Mouse (Mus musculus) megakaryocyte progenitor cell, adult 5-6 weeks (primary cell): ENCODE measurements around the gene Efna1. TPM values are rescaled to one million over a fixed set of nuclear protein-coding genes. Genes with fewer than 3 reads are reported as not detected.

ENCODE experiments used
- ATAC-seq: replicated peaks from 2 replicates; pipeline ENCODE4 v1.8.0; 2016; ENCODE audit warnings: mild to moderate bottlenecking, moderate TSS enrichment, inconsistent platforms; ENCODE audit not compliant: poor library complexity
- total RNA-seq, 2 experiments: library from RNA; stranded (forward) in 1 of 2; stranded (reverse) in 1 of 2; fragments of 157-497, 149-512 nt in 1 of 2; fragments of 200-1000 nt in 1 of 2; gene quantifications; 2 replicates each; pipeline versions ENCODE4 v1.2.3 to v1.2.4; 2015 to 2017

Efna1 gene
- total RNA-seq (2015) (0.62 TPM in 1 of 2 replicates, not detected in the other), total RNA-seq (2017) (0.17 TPM in 1 of 2 replicates, not detected in the other)

DNA sequence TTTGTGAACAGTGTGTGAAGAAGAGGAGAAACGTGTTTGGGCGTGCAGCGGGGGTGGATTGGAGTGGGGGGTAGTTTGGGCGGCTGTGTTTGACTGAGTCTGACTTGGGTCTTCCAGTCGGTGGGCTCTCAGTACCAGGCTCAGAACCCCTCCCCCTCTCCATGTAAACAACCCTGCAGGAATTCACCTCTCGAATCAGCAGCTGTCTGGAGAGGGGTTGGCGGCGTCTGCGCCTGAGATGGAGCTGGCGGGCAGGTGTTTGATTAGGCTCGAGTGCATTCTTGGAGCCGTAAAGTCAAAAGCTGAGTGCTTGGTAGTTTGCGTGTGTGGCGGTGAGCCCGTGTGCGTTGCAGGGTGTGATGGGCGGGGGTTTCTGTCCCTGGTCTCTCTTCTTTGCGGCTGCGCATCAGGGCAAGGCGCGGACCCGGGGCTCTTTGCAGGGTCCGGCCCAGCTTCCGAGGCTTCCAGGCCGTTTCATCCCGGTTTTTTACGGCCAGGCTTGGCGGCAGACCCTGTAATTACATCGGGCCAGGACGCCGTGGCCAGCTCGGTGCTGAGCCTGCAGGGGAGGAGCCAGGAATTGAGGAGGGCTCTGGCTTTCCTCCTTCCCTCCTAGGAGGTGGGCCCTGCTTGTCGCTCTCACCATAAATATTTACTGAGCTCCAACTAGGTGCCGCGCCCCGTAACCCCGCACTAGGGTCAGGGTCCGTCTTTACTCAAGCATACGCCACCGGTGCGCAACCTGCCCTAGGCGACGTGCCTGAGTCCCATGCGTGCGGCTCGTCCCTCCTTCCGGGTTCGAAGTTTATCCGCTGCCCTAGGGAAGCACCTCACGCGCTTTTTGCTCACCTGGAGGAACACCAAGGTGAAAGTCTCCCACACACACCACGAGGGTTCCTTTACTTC lies at the start of gene Efna1:
Gene Efna1 (minus strand): TSS at position 537 of the 906 bp plus-strand sequence.
- no peak for ATAC-seq

DNA sequence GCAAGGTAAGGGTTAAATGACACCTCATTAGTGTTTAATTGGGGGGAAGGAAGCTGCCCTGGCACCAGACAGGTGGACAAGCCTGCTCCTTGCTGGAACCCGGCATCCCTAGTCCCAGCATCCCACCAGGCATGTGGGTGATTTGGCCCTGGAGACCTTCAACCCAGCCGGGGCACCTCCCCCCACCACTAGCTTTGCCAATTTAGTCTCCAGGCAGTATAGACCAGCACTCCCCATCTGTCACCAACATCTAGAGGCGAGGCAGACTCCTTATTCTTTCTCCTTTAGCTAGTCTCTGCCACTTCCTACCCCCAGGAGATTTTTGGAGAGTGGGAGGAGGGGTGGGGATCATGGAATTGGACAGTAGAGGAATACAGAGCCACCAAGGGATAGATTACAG lies 49.4 kb upstream of the Efna1 start:
- no peak for ATAC-seq

DNA sequence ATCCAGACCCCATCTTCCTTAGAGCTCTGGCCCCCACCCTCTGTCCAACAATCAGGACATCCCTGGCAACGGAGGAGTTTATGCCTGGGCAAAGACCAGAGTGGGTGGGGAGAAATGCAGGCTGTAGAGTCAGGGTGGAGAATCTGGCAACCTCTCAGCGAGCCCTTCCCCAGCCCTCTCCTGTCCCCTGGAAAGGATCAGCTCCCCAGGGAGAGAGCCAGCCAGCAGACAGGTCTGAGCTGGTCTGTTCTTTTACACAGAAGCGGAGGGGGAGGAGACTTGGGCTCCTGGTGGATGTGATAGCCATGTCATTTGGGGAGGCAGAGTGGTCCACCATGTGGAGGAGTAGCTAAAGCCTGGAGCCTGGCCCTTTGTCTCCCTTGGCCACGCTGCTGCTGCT lies 47.7 kb upstream of the Efna1 start:
- no peak for ATAC-seq

DNA sequence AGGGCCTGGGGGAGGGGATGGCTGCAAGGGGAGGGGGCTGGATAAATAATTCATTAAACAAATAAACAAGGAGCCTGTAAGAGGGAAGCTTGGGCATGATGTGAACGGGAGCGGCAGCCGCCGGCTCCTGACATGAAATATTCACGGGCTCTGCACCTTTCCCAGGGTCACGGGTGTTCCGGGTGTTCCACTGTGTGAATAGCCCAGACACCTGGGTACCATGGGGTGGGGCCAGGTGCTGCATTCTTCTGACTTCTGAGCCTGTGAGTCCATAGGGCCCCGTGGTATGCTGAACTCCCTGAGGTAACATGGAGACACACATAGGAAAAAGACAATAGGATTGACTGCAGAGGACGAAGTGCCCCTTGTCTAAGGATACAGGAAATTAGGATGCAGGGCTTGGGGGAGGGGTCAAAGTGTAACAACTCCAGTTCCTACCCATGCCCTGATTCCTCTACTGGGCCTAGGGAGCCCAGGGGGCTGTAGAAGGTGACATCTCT lies 46.5 kb upstream of the Efna1 start:
- ATAC-seq, result no peak

DNA sequence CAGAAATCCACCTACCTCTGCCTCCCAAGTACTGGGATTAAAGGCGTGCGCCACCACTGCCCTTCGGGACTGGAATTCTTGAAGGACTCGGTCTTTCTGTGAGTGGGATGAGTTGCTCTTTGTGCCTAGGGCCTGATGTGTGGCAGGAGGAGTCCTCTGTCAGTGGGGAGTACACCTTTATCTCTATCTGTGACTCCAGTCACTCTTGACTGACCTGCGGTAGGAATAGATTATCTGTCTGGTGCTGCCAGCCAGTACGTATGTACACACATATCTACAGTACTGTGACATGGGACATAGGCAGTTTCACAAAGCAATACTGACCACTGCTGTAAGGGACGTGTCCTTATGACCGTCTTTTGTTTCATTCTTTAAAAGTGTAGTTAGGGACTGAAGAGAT lies 44.9 kb upstream of the Efna1 start:
- ATAC-seq, result 0 out of 2 replicates have a peak, but pooled peaks have one; percentile 32

DNA sequence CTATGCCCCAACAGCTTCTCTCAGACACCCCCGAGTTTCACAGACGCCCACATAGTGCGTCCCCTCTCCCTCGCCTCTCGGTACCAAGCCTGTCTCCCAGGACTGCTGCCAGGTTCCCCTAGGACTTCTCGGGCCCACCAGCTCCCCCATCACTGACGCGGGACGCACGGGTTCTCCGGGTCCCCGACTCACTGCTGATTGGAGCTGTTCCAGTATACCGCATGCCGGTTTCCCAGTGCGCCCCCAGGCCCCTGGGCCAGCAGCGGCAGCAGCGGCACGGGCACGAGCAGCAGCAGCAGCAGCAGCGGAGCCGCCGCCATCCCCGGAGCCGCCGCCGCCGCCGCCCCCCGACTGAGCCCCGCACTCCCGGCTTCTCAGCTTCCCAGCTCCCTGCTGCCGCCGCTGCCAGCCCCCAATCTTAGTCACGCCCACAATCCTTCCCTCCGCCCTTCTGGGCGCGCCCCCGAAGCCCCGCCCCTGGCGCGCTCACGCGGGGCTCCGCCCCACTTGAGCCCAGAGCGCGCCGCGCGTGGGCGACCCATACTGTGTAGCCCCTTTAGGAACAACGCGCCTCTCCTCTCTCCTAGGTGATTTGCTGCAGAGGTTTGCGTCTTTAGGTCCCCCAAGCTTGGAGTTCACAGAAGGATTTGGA lies 41.7 kb upstream of the Efna1 start, which contains the start of gene Efna3:
Gene Efna3 (minus strand): TSS at position 452 of the 652 bp plus-strand sequence.
- ATAC-seq, result peak; percentile 52

DNA sequence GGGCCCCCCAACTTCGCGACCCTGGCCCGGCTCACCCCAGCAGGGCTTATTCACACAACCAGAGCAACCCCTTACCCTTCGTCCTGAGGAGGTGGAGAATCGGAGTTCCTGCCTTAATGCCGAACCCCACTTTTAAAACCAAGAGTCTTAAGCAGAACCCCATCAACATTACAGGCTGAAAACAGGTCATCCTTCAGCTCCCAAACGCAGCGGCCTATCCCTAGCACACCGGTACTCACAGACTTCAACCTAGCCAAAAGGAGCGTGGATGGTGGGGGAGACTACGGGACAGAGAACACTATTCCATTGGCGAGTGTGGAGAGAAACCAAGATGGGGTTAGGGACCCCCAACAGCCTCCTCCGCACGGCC lies 41.2 kb upstream of the Efna1 start:
- no peak for ATAC-seq

DNA sequence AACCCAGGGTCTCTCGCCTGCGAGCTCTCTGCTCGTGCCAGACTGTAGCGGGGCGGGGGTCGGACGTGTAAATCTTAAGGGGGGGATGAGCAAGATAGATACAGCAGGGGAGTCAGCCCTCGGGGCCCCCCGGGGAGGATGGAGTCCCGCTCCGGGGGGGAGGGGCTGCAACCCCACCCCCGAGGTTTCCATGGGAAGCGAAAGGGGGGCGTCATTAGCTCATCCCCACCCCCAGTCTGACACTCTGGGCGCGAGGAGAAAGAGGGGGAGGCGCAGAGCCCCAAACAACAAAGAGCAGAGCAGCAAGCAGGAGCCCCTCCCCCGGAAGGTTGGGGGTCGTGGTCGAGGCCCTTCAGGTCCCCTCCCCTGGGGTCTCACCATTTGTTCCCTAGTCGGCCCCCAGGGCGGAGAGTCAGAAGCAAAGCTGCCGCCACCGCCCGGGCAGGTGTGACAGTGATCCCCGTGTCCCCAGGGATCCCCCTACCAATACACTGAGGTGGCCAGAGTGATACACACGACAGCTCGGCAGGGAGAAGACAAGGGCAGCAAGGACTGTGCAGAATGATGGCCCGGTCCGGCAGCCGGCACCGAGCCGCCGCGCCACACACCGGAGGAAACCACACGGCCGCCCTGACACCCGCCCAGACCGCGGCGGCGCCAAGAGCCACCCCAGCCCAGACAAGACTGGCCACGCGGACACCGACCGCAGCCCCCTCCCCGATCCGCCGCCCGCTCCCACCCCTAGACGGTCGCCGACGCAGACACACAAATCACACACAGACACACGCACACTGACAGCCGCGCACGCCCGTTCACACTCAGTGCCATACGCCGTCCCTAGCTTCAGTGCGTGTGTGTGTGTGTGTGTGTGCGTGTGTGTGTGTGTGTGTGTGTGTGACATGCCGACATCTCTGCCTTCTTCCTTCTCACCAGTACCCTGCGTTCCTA lies 40.5 kb upstream of the Efna1 start:
- ATAC-seq, result no peak

DNA sequence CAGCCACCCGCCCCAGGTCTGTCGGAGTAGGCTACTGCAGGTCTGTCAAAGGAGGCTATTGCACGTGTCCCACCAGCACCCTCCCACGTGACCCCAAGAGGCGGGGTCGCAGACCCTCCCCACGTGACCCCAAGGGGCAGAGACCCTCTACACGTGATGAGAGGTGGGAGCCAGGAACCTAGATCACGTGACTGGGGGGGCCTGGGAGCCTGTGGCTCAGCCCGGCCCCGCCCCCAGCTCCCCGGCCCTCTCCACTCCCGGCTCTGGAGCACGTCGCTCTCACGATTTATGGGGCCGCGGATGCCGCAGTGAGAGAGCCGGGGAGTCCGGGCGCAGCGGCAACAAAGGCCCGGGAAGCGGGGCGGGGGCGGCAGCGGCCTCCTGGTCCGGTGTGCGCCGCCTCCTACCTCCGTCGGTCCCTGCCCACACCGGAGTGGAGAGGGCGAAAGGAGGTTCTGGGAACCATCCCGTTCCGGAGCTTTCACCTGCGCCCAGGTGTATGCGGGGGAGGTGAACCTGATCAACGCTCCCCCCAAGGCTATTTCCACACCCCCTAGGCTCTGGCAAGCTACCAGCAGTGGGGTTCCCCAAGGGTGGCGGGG lies 39.7 kb upstream of the Efna1 start:
- no peak for ATAC-seq

DNA sequence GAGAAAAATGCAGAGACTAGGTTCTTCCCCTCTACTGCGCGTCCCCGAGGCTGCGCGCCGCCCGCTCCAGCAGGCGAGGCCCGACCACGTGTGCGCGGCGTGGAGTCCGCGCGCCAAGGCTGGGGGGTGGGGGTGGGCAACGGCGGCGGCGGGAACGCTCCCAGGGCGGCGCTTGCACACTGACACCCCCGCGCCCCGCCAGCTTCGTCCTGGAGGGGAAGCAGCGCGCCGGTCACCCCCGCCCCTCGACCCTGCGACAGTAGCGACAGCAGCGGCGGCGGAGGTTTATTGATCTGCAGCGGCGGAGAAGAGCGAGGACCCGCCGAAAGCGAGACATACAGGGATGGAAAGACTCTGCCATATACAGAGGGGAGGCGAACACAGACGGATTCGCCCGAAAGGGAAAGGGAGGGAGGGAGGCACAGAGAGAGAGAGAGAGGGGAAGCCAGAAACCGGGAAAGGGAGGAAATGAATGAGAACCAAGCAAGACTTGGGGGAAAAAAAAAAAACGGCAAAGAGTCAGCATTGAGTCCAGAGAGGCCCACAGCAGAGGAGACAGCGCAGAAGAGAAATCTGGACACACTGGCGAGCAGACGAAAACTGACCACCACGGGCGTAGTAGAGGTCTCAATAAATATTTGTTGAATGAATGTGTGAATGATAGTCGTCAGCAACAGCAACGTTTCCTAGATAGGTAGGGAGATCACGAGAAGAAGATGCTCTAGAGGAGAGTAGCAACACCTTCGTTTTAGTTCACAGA lies 38.8 kb upstream of the Efna1 start:
- no peak for ATAC-seq

DNA sequence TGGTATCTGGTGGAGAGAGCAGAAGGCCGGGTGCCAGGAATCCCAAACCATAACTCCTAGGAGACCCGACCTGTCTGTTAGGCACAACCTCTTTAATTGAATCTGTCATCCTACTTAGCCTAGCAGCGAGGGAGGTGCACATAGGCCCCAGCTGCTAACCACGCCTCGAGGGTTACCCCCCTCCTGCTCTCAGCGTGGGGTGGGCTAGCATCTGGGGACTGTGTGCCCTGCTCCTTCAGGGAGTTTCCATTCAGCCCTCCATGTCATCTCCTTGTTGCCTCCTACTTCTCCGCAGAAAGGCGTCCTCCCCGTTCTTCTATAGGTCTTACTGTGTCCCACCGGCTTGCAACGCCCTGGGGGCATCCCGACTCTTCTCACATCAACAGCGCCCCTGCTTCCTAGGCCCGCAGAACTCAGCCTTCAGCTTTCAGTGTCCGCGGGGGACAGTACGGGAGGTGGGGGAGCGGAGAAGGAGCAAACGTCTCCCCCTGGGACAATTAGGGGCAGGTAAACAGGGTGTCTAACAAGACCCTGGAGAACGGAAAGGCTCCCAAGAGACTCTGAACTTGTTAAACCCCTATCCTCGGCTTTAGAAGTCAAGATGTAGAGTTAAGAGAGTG lies 38.1 kb upstream of the Efna1 start:
- ATAC-seq, result no peak

DNA sequence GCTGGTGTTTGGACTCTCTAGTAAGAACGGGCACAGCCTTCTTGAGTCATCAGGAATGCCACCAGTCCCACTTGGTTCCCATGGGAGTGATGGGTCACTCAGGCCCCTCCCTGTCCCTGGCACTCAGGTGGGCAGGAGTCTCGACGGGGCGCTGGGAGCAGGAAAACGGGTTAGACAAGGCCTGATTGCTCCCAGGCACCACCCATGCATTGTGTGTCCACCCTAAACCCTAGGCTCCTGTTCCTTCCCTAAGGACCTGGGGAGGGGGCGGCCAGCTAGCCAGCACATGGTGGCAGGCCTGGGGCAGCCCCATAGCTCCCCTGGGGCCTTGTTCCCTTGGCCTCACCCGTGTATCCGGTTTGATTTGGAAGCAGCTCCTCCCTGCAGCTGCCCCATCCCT lies 37.4 kb upstream of the Efna1 start:
- ATAC-seq, result no peak

DNA sequence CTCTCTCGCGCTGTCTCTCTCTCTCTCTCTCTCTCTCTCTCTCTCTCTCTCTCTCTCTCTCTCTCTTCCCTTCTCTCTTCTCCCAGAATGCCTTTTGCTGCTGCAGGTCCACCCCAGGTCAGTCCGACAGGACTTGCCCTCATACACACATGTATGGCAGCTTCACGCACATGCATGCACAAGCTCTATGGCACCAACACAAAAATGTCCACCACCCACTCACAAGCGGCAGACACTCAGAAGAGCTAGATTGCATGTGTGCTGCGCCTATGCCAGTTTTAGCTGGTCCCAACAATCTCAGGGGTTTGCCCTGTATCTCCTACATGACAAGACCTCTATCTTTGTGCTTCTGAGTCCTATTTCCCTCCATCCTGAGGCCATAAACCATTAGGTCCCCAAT lies 36.3 kb upstream of the Efna1 start:
- ATAC-seq, result no peak

DNA sequence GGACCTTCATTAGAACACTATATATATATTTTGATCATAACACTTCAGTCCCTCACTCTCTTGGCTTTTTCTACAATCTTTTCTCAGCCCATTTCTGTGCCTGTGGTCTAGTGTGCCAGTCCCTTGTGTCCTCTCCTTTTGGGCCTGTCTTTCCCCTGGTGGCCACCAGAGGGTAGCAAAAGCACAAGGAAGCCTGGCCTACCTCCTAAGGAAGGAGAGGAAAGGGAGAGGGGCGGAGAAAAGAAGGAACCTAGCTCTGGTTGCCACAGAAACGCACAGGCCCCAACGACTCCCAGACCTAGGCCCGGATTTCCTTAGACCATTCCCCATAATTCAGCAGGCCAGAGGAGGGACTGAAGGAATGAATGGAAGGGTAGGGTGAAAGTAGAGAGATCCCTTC lies 35.9 kb upstream of the Efna1 start:
- peak; percentile 87 for ATAC-seq

DNA sequence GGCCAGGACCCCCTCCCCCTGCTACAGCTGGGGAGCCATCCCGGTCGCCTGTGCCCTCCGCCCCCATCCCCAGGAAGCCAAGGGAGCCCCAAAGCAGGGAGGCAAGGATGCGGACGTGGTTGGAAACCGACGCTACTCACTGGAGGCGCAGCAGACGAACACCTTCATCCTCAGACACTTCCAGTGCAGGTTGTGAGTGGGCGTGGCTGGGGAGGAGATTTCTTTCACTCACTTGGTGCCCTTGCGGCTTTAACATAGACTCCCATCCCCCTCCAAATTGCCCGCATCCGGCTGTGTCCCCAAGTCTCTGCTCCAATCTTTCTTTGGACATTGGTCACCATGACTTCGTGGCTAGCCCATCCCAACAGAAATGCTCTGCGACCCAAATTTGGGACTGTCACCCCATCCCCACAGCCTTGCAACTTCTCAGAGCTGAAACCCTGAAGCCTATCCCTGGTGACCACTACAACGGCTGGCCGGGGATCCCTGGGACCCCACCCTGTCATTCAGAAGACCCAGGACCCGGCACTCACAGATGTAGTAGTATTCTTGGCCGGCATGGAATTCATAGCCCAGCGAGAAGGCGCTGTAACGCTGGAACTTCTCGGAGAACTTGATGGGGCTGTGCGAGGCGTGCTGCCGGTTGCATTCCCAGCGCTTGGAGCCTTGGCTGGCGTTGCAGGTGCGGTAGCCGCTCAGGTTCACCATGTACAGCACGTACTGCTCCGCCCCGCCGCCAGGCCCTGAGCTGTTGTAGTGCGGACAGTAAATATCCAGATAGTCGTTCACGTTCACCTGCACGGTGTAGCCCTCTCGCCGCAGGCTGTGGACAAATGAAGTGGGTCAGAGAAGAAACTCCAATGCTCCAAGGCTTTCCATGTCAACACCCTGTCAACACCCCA lies 35.2 kb upstream of the Efna1 start:
- no peak for ATAC-seq

DNA sequence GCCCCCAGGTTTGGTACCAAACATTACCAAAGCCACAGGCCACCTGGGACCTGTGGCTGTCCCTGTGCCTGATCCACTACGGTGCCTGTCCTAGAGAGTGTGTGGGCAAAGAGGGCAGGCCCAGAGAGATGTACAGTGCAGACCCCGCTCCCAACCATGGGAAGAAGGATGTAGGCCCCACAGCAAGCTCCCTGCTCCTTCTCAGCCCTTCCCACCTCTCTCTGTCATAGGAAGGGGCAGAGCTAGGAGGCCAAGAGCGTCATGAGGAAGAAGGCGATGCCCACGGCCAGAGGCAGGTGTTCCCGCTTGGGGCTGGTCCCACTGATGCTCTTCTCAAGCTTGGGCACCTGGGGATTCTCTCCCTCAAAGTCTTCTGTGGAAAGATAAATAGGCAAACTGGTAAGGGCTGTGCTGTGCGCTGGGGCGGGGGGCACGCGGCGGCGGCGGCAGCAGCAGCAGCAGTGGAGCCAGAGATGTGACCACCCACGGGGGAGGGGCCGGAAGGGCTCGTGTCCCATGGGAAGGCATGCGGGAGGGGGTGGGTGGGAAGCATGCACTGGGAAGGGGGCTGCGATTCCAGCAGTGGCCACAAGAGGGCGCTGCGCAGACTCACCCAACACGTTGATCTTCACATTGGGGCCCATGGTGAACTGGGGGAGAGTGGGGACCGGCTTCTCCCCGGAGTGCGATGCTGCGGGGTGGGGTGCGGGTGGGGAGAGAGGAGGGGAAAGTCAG lies 34.4 kb upstream of the Efna1 start:
- ATAC-seq, result peak; percentile 59

DNA sequence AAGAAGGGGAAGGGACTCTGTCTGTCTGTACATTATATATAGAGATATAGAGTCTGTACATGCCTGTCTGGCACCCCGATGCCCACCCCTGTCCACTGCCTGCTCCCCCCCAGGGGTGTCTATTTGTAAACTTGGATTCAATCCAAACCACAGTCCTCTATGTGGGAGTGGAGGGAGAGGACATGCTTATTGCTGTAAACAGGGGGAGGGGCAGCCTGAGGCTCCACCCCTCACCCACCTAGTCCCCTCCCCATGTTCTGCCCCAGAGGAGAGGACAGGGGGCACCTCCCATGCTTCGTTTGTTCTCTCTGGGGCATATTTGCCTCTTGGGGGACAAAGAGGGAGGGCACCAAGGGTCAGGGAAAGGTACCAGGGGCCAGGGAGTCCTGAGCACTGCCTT lies 33.8 kb upstream of the Efna1 start:
- ATAC-seq, result no peak

DNA sequence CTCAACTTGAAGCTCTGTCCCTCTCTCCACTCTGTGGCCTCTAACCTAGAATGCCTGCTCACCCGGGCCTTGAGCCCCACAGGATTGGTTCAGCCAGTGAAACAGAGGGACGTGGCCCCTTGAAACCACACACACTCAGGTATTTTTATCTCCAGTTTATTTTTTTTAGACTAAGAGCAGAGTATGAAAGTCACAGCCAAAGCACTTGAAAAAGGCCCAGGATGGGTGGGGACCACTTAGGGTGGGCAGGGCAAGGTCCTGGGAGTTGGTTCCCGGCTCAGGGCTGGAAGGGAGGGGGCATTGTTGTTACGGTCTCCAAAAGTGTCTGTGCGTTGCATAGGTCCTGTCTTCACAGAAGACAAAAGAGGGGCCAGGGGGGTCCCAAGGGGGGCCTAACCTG lies 33.4 kb upstream of the Efna1 start:
- ATAC-seq, result no peak
